Mouse (Mus musculus) kidney, postnatal 0 days (tissue): ENCODE measurements around the gene Apbb2. TPM values are rescaled to one million over a fixed set of nuclear protein-coding genes. Genes with fewer than 3 reads are reported as not detected.

Experiments
- ATAC-seq: fragments of 200-750 bp; cut with Nextera tagmentation; replicated peaks from 2 replicates; pipeline ENCODE4 v1.8.0; 2017; ENCODE audit warnings: low read depth, moderate number of reproducible peaks, moderate TSS enrichment, moderate library complexity; ENCODE audit not compliant: low FRiP score
- DNase-seq: peaks from one replicate; pipeline ENCODE4 v3.0.0-alpha.2; 2016; ENCODE audit warnings: low spot score
- H3K27ac ChIP-seq: fragments of 300-500 bp; sonication (generic); 2 replicates; pipeline ENCODE4 v1.5.1; 2014; ENCODE audit warnings: mild to moderate bottlenecking
- H3K27me3 ChIP-seq: fragments of 300-500 bp; sonication (generic); 2 replicates; pipeline ENCODE4 v1.6.1; 2014; ENCODE audit warnings: low read length, mixed read lengths; ENCODE audit not compliant: insufficient read depth
- H3K36me3 ChIP-seq: fragments of 300-500 bp; sonication (generic); 2 replicates; pipeline ENCODE4 v1.6.1; 2014; ENCODE audit warnings: low read length, mixed read lengths; ENCODE audit not compliant: insufficient read depth
- H3K4me1 ChIP-seq: fragments of 300-500 bp; sonication (generic); replicated peaks from 2 replicates; pipeline ENCODE4 v1.6.1; 2014; ENCODE audit warnings: antibody characterized with exemption, low read length, mixed read lengths; ENCODE audit not compliant: insufficient read depth
- H3K4me2 ChIP-seq: fragments of 300-500 bp; sonication (generic); 2 replicates; pipeline ENCODE4 v1.6.1; 2014; ENCODE audit warnings: mild to moderate bottlenecking, low read length, moderate library complexity, mixed read lengths
- H3K4me3 ChIP-seq: fragments of 300-500 bp; sonication (generic); replicated peaks from 2 replicates; pipeline ENCODE4 v1.5.1; 2014; ENCODE audit warnings: low read depth, low read length
- H3K9ac ChIP-seq: fragments of 300-500 bp; sonication (generic); 2 replicates; pipeline ENCODE4 v1.6.1; 2014; ENCODE audit warnings: low read depth, low read length
- H3K9me3 ChIP-seq: fragments of 300-500 bp; sonication (generic); replicated peaks from 2 replicates; pipeline ENCODE4 v1.6.1; 2016; ENCODE audit warnings: low read length, inconsistent platforms, mixed read lengths
- CTCF ChIP-seq: IDR thresholded peaks from 2 replicates; pipeline ENCODE4 v1.5.1; 2016; ENCODE audit warnings: antibody characterized with exemption, low read depth, mild to moderate bottlenecking, moderate library complexity
- WGBS: fragments of 180-500 bp; shearing (Covaris S2); extraction: QIAGEN DNeasy Blood & Tissue Kit; methylation state at CpG from one replicate; pipeline ENCODE4 v1.1.7; 2014; 5-methylcytosine and 5-hydroxymethylcytosine counted together
- polyA plus RNA-seq: library from polyadenylated mRNA; unstranded; fragments of >200 nt; fragmentation: Nextera tagmentation; extraction: Ambion mirVana; gene quantifications from 2 replicates; pipeline ENCODE4 v1.2.1, GENCODE M21; 2015

The Apbb2 gene
- polyA plus RNA-seq, 1 experiment from 2014 or later = 47.0 TPM

DNA sequence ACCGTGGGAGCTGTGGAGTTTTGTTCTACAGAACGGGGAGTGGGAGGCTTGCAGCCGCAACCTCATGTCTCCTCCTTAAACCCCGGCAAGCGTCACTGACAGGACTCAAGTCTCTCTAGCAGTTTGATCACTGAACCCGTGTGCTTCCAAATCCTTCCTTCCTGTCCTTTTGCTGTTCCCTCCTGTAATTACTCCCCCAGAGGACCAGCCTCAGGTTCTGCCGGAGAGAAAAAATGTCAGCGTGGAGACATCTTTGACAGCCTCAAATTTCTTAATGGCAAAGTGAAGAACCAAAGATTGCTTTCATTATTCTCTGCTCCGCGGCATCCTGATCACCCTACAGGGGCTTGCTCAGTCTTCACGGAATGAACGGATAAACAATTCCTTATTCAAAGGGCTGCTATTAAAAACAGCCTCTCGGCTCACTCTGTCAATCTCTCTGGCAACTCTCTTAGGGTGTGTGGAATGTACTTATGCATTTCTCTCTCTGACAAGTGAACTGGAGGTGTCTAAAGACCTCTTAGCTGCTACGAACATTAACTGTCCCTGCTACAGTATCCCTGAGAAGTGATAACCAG lies 298.7 kb downstream of the Apbb2 start:
- DNase-seq = peak; percentile 36
- Histone ChIP-seq H3K9ac (no peak overlapping the region), H3K36me3 (no peaks in the 10 kb centered on the region), H3K27ac (no peak overlapping the region), H3K27me3 (no peaks in the 10 kb centered on the region), H3K4me2 (0 out of 2 replicates have a peak overlapping the region, but pooled peaks have one; percentile 4), H3K4me3 (no peak overlapping the region), H3K9me3 (no peaks in the 10 kb centered on the region), H3K4me1 (0 out of 2 replicates have a peak, but pooled peaks cover 3% of the 10 kb centered on the region)
- TF ChIP-seq CTCF = no peak
- 30% methylated on average over 14 of the region's 14 CpGs for WGBS
- ATAC-seq = no peak

DNA sequence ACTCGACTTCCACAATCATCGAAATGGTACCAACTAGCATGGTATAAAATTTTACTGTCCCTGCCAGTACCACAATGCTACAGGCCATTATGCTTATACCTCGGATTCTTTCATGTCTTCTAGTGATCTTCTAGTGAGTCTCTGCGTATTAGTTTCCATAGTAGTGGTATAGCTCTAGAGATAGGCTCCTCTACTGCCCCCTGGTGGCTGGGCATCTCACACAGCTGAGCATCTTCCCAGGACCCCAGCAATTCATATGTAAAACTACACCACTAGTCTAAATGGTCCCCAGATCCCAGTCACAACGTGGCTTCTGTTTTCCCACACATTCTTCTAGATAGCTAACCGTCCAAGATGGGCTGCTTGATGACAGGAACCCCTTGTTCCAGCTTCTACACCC lies 299.2 kb downstream of the Apbb2 start:
- no peaks in the 10 kb centered on the region for H3K9me3 ChIP-seq
- no peak overlapping the region for H3K27ac ChIP-seq
- no peak overlapping the region for H3K9ac ChIP-seq
- DNase-seq (peak; percentile 47), ATAC-seq (no peak)
- H3K36me3 ChIP-seq = no peaks in the 10 kb centered on the region
- TF ChIP-seq CTCF = peak; percentile 65
- 0 out of 2 replicates have a peak, but pooled peaks cover 3% of the 10 kb centered on the region for H3K4me1 ChIP-seq
- no peak overlapping the region for H3K4me3 ChIP-seq
- WGBS = 72% methylated on average over 6 of the region's 6 CpGs
- no peaks in the 10 kb centered on the region for H3K27me3 ChIP-seq
- no peak overlapping the region for H3K4me2 ChIP-seq

DNA sequence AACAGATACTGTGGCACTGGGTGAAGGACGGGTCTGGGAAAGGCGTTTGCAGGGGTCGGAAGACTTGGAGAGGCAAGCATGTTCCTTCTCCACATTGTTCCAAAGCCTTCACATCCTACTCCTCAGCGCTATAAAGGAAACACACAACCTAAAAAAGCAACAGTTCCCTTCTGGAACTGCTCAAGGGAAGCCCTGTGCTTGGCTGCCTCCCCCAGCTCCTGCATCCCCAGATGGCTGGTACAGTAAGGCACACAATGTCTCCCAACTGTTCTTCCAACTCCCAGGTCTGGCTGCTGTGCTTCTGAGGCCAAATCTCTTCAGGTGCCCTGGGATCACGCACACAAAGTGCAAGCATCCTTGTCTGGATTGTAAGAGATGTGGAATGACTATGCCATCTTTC lies 302.8 kb downstream of the Apbb2 start:
- H3K36me3 ChIP-seq = no peaks in the 10 kb centered on the region
- ATAC-seq = no peak
- no peaks in the 10 kb centered on the region for H3K9me3 ChIP-seq
- no peak for TF ChIP-seq CTCF
- no peak overlapping the region for H3K27ac ChIP-seq
- WGBS = 97% methylated on average over 5 of the region's 5 CpGs
- no peaks in the 10 kb centered on the region for H3K27me3 ChIP-seq
- no peak overlapping the region for H3K4me3 ChIP-seq
- H3K4me2 ChIP-seq = no peak overlapping the region
- H3K4me1 ChIP-seq = 0 out of 2 replicates have a peak, but pooled peaks cover 3% of the 10 kb centered on the region
- no peak for DNase-seq
- no peak overlapping the region for H3K9ac ChIP-seq

DNA sequence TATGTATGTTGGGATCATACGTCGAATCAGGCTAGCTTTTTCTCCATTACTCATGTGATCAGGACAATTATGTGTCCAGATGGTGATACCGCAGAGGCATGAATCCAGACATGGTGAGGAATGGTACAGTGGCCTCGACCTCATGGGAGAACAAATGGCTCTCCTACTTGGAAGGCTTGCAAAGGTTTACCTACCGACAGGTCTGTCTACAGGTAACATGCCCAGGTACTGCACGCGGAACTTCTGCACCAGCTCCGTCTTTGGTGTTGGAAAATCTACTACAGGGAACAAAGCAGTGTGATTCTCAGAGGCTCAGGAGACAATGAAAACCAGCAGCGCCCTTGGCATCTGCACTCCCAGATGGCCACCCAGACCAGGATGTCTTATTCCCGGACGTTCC lies 307.8 kb downstream of the Apbb2 start:
- TF ChIP-seq CTCF = no peak
- WGBS = 96% methylated on average over 11 of the region's 11 CpGs
- Histone ChIP-seq H3K36me3 (peaks cover 30% of the 10 kb centered on the region; the same call in 1 of the 2 replicates), H3K4me2 (no peak overlapping the region), H3K27ac (no peak overlapping the region), H3K4me1 (no peaks in the 10 kb centered on the region), H3K4me3 (no peak overlapping the region), H3K27me3 (no peaks in the 10 kb centered on the region), H3K9ac (no peak overlapping the region), H3K9me3 (no peaks in the 10 kb centered on the region)
- no peak for DNase-seq
- ATAC-seq = no peak

DNA sequence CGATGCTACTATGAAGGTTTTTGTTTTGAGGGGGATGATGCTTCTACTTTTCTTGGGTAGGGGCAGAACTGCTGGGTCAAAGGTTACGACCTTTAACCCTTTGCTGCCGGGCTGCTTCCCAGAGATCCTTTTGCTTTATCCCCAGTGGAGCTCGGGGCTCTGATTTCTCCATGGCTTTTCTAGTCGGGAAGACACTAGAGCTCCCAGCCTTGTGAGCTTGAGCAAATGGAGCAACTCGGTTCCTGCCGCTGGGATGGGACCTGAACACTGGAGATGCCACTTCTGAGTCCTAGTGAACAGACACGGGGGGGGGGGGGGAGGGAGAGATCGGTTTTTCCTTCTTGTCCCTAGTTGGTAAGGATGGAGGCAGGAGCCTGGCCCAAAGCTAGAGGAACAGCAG lies 308.3 kb downstream of the Apbb2 start:
- no peak for ATAC-seq
- Histone ChIP-seq H3K4me1 (no peaks in the 10 kb centered on the region), H3K27me3 (no peaks in the 10 kb centered on the region), H3K4me2 (no peak overlapping the region), H3K36me3 (peaks cover 31% of the 10 kb centered on the region; the same call in 1 of the 2 replicates), H3K27ac (no peak overlapping the region), H3K9ac (no peak overlapping the region), H3K9me3 (no peaks in the 10 kb centered on the region), H3K4me3 (no peak overlapping the region)
- no peak for DNase-seq
- WGBS = 72% methylated on average over 9 of the region's 9 CpGs
- TF ChIP-seq CTCF = no peak

DNA sequence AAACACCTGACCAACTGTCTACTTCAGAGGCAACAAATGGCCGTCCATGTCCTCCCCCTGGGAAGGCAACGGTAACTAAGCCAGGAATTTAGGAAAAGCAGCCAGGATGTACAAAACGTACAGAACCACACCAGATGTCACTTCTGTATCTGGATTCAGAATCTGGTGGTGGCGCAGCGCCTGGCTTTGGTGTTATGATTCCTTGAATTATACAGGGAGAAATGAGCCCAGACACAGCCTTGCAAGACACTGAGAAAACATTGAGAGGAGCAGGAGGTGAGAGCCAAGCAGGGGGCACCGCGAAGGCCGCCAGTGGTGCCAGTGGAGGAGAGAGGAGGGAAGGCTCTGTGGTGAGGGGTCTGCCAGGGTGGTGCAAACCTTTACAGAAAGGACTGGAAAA lies 313.1 kb downstream of the Apbb2 start:
- DNase-seq = no peak
- H3K9ac ChIP-seq = no peak overlapping the region
- WGBS = 69% methylated on average over 8 of the region's 8 CpGs
- H3K4me1 ChIP-seq = no peaks in the 10 kb centered on the region
- H3K9me3 ChIP-seq = no peaks in the 10 kb centered on the region
- no peak overlapping the region for H3K4me2 ChIP-seq
- no peak for ATAC-seq
- no peak overlapping the region for H3K27ac ChIP-seq
- no peak overlapping the region for H3K4me3 ChIP-seq
- TF ChIP-seq CTCF = no peak
- H3K27me3 ChIP-seq = no peaks in the 10 kb centered on the region
- peaks cover 48% of the 10 kb centered on the region; the same call in 1 of the 2 replicates for H3K36me3 ChIP-seq
